Mouse (Mus musculus): ENCODE measurements at regions not wholly inside any gene's neighbourhood (a gene's known extent, or its start where the extent isn't known, plus 50 kb on each side); places are given as distances from the start of the nearest gene placed in this dataset.

DNA sequence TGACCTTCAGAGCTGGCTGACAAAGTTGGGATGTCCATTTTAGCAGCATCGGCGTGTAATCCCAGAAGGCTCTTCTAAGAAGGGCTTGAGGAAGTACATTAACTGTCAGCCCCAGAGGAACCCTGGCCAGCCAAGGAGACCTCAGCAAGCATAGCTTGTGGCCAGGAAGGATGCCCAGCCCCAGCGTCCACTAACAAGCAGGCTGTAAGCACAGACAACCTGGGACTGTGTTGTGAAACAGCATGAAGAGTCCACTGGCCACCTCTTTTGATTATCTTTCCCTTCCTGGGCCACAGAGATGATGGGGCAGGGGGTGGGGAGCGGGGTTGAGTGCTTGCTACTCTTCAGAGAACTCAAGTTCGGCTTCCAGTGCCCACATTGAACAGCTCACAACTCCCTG lies 109.0 kb upstream of the Ppp1r26 start:
- H3K36me3 ChIP-seq (replicated peaks in 1 of 2; ENCODE audit: control insufficient read depth in 1 of 2, insufficient read depth in 1 of 2, low read length in 1 of 2) = no peaks in the 10 kb centered on the region
- no peaks in the 10 kb centered on the region for H3K4me1 ChIP-seq (ENCODE audit: control insufficient read depth in 1 of 2, insufficient read depth in 2 of 2)
- no peaks in the 10 kb centered on the region for H3K9me3 ChIP-seq (replicated peaks; ENCODE audit: low read length)
- no peak overlapping the region for H3K4me2 ChIP-seq (ENCODE audit: insufficient read depth, low read depth, poor library complexity, severe bottlenecking)
- peaks cover 80% of the 10 kb centered on the region for H3K27me3 ChIP-seq (replicated peaks)
- no peak overlapping the region for H3K27ac ChIP-seq (ENCODE audit: insufficient read depth, low read depth)
- dilution Hi-C loops (cut with MboI; ENCODE audit: extremely low pct_ligation_motif_present, extremely low pct_unique_long_range_greater_than_20kb, low sequenced_read_pairs) = no loop called here
- TF ChIP-seq CTCF (conservative IDR thresholded peaks at IDR 0.05 in 1 of 2, IDR thresholded peaks at IDR 0.05 in 1 of 2; ENCODE audit: low read depth in 2 of 2, low read length in 2 of 2) (no peak), NRF1 (IDR thresholded peaks at IDR 0.05; ENCODE audit: low read depth, low read length) (no peak), GABPA (IDR thresholded peaks at IDR 0.05; ENCODE audit: insufficient replicate concordance, low read depth, low read length) (no peak), ETS1 (conservative IDR thresholded peaks at IDR 0.05; ENCODE audit: low read depth, low read length) (no peak), ZMIZ1 (IDR thresholded peaks at IDR 0.05; ENCODE audit: low read depth, low read length) (no peak), MAX (IDR thresholded peaks at IDR 0.05; ENCODE audit: low read length) (no peak), POLR2A (IDR thresholded peaks at IDR 0.05; ENCODE audit: low read depth, low read length) (no peak)
- no peaks in the 10 kb centered on the region for H3K79me2 ChIP-seq (replicated peaks; ENCODE audit: control insufficient read depth, extremely low read depth, insufficient read depth, poor library complexity, severe bottlenecking)
- no peak for DNase-seq (ENCODE audit: extremely low read depth)
- H3K9ac ChIP-seq (ENCODE audit: insufficient read depth, low read depth) = no peak overlapping the region
- in situ Hi-C loops (cut with MboI; ENCODE audit: low pct_ligation_motif_present, low pct_unique_long_range_greater_than_20kb, low sequenced_read_pairs) = no loop called here
- H3K4me3 ChIP-seq (replicated peaks in 1 of 3; ENCODE audit: low read depth in 2 of 3, low read length in 2 of 3, poor library complexity in 1 of 3) = no peak overlapping the region

DNA sequence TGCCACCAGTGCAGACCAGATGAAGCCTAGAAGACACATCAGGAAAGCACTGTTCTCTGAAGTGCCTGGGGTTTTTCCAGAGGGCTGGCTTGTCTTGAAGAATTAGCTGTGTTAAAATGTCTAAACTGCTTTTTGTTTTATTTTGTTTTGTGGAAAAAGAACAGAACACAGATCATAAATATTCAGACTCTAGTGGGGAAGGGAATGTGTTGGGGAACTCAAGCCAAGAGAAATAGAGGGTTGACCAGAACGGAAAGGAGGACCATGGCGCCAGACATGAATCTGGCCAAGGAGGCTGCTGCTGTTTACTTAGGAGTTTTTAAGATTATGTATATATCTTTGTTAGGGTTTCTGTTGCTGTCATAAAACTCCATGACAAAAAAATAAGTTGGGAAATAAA lies 105.3 kb upstream of the Ppp1r26 start:
- Histone ChIP-seq H3K27me3 (replicated peaks) (peaks cover 68% of the 10 kb centered on the region), H3K9me3 (replicated peaks; ENCODE audit: low read length) (peaks cover 2% of the 10 kb centered on the region), H3K27ac (ENCODE audit: insufficient read depth, low read depth) (no peak overlapping the region), H3K4me3 (replicated peaks in 1 of 3; ENCODE audit: low read depth in 2 of 3, low read length in 2 of 3, poor library complexity in 1 of 3) (no peak overlapping the region), H3K4me1 (ENCODE audit: control insufficient read depth in 1 of 2, insufficient read depth in 2 of 2) (no peaks in the 10 kb centered on the region), H3K4me2 (ENCODE audit: insufficient read depth, low read depth, poor library complexity, severe bottlenecking) (no peak overlapping the region), H3K79me2 (replicated peaks; ENCODE audit: control insufficient read depth, extremely low read depth, insufficient read depth, poor library complexity, severe bottlenecking) (no peaks in the 10 kb centered on the region), H3K36me3 (replicated peaks in 1 of 2; ENCODE audit: control insufficient read depth in 1 of 2, insufficient read depth in 1 of 2, low read length in 1 of 2) (no peaks in the 10 kb centered on the region), H3K9ac (ENCODE audit: insufficient read depth, low read depth) (no peak overlapping the region)
- dilution Hi-C loops (cut with MboI; ENCODE audit: extremely low pct_ligation_motif_present, extremely low pct_unique_long_range_greater_than_20kb, low sequenced_read_pairs) (no loop called here), in situ Hi-C loops (cut with MboI; ENCODE audit: low pct_ligation_motif_present, low pct_unique_long_range_greater_than_20kb, low sequenced_read_pairs) (no loop called here)
- TF ChIP-seq MXI1 (IDR thresholded peaks at IDR 0.05; ENCODE audit: low read depth, low read length) (no peak), HCFC1 (IDR thresholded peaks at IDR 0.05; ENCODE audit: low read depth, low read length) (no peak), E2F4 (IDR thresholded peaks at IDR 0.05; ENCODE audit: insufficient replicate concordance, low read depth, low read length) (no peak), BHLHE40 (IDR thresholded peaks at IDR 0.05; ENCODE audit: low read depth, low read length) (no peak), JUND (conservative IDR thresholded peaks at IDR 0.05; ENCODE audit: low read depth, low read length) (no peak), ETS1 (conservative IDR thresholded peaks at IDR 0.05; ENCODE audit: low read depth, low read length) (no peak), CHD1 (IDR thresholded peaks at IDR 0.05; ENCODE audit: low read depth, low read length) (no peak), ZNF384 (IDR thresholded peaks at IDR 0.05; ENCODE audit: low read depth, low read length) (no peak)
- DNase-seq (ENCODE audit: extremely low read depth) = no peak

DNA sequence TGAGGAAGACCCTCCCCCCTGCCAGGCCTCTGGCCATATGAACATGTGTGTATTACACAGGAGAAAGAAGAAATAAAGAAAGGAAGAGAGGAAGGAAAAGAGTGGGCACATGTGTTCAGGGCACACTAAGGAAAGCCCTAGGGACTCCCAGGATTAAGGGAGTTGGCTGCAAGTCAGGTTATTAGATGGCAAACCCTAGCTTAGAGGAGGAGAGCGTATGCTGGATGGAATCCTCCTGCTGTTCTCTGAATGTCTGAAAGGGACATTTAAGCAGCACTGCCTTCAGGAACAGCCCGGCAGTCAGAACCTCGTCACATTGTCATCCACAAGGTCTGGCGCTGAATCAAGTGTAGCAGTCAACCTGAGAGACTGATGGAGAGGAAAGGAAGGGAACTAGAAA lies 98.1 kb upstream of the Ppp1r26 start:
- Histone ChIP-seq H3K4me1 (ENCODE audit: control insufficient read depth in 1 of 2, insufficient read depth in 2 of 2) (no peaks in the 10 kb centered on the region), H3K36me3 (replicated peaks in 1 of 2; ENCODE audit: control insufficient read depth in 1 of 2, insufficient read depth in 1 of 2, low read length in 1 of 2) (no peaks in the 10 kb centered on the region), H3K9ac (ENCODE audit: insufficient read depth, low read depth) (no peak overlapping the region), H3K27me3 (replicated peaks) (peaks cover 69% of the 10 kb centered on the region), H3K4me3 (replicated peaks in 1 of 3; ENCODE audit: low read depth in 2 of 3, low read length in 2 of 3, poor library complexity in 1 of 3) (no peak overlapping the region), H3K79me2 (replicated peaks; ENCODE audit: control insufficient read depth, extremely low read depth, insufficient read depth, poor library complexity, severe bottlenecking) (no peaks in the 10 kb centered on the region), H3K9me3 (replicated peaks; ENCODE audit: low read length) (peaks cover 12% of the 10 kb centered on the region), H3K27ac (ENCODE audit: insufficient read depth, low read depth) (no peak overlapping the region), H3K4me2 (ENCODE audit: insufficient read depth, low read depth, poor library complexity, severe bottlenecking) (no peak overlapping the region)
- dilution Hi-C loops (cut with MboI; ENCODE audit: extremely low pct_ligation_motif_present, extremely low pct_unique_long_range_greater_than_20kb, low sequenced_read_pairs) (no loop called here), in situ Hi-C loops (cut with MboI; ENCODE audit: low pct_ligation_motif_present, low pct_unique_long_range_greater_than_20kb, low sequenced_read_pairs) (no loop called here)
- DNase-seq (ENCODE audit: extremely low read depth) = no peak
- TF ChIP-seq PAX5 (IDR thresholded peaks at IDR 0.05; ENCODE audit: low read length) (no peak), USF2 (conservative IDR thresholded peaks at IDR 0.05; ENCODE audit: low read depth, low read length) (no peak), E2F4 (IDR thresholded peaks at IDR 0.05; ENCODE audit: insufficient replicate concordance, low read depth, low read length) (no peak), MEF2A (IDR thresholded peaks at IDR 0.05; ENCODE audit: borderline replicate concordance, low read depth, low read length) (no peak), KAT2A (IDR thresholded peaks at IDR 0.05; ENCODE audit: insufficient replicate concordance, low read length) (no peak), POLR2AphosphoS2 (IDR thresholded peaks at IDR 0.05; ENCODE audit: low read depth, low read length) (no peak), MYC (IDR thresholded peaks at IDR 0.05; ENCODE audit: low read depth, low read length) (no peak), JUND (conservative IDR thresholded peaks at IDR 0.05; ENCODE audit: low read depth, low read length) (no peak), ZKSCAN1 (IDR thresholded peaks at IDR 0.05; ENCODE audit: borderline replicate concordance, low read depth, low read length) (no peak), RAD21 (IDR thresholded peaks at IDR 0.05; ENCODE audit: low read depth, low read length) (no peak), JUN (IDR thresholded peaks at IDR 0.05; ENCODE audit: insufficient read depth, low read depth, low read length) (no peak), HCFC1 (IDR thresholded peaks at IDR 0.05; ENCODE audit: low read depth, low read length) (no peak), UBTF (IDR thresholded peaks at IDR 0.05; ENCODE audit: low read depth, low read length) (no peak), MAZ (IDR thresholded peaks at IDR 0.05; ENCODE audit: low read depth, low read length) (no peak), ZC3H11A (IDR thresholded peaks at IDR 0.05; ENCODE audit: low read depth, low read length) (no peak), ZNF384 (IDR thresholded peaks at IDR 0.05; ENCODE audit: low read depth, low read length) (no peak), ELF1 (IDR thresholded peaks at IDR 0.05; ENCODE audit: low read depth, low read length) (no peak)
